Mouse (Mus musculus): ENCODE measurements around the gene Mfsd4b5.
"Not testable (repeated sequence)": the region's sequence is repeated elsewhere in the genome, so short reads cannot be mapped to it uniquely, and the experiment has no call there.

Mfsd4b5 gene

DNA sequence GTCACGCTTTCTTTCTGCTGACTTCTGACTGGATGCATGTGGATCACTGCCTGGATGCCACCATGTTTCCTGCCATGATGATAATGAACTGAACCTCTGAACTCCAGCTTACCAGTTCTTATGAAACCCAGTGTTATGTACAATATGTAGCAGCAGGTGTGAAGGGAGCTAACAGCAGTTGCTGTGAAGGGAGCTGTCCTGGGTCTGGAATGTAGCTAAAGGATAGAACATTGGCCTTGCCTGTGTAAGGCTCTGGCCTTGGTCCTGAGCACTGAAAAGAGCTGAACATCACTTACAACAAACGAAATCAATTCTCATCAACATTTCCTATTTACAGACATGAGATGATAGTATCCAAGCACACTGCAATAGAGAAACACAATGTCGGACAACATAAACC is 18.9 kb downstream of the Mfsd4b5 start:
- DNase-seq (ENCODE audit: low read depth, low spot score) = peak; percentile 67

DNA sequence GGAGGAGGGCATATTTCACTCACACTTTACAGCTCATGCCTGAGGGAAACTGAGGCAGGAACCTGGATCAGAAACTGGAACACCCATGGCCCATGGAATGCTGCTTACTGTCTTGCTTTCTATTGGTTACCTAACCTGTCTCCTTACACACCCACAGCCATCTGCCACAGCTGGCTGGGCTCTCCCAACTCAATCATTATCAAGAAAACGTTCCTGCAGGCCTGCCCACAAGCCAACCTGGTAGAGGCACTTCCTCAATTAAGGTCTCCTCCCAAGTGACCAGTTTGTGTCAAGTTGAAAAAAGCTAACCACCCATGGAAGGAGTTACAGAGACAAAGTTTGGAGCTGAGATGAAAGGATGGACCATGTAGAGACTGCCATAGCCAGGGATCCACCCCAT is 24.5 kb downstream of the Mfsd4b5 start:
- DNase-seq (ENCODE audit: low read depth, low spot score) = no peak

DNA sequence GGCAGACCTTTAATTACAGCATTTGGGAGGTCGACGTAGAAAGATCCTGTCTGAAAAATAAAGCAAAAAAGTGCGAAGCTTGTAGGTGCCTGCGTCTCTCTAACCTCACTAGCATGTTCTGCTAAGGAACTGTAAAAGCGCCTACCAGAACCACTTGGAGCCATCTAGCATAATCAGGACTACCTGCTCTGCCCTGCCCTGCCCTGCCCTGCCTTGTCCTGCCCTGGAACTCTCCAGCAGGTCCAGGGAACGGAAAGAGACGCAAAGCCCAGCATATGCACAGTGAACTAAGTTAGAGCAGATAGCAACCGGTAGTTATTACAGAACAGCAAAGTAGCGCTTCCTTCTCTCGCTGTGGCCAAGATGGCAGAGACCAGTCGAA is 26.0 kb downstream of the Mfsd4b5 start:
- no peak for DNase-seq (ENCODE audit: low read depth, low spot score)

DNA sequence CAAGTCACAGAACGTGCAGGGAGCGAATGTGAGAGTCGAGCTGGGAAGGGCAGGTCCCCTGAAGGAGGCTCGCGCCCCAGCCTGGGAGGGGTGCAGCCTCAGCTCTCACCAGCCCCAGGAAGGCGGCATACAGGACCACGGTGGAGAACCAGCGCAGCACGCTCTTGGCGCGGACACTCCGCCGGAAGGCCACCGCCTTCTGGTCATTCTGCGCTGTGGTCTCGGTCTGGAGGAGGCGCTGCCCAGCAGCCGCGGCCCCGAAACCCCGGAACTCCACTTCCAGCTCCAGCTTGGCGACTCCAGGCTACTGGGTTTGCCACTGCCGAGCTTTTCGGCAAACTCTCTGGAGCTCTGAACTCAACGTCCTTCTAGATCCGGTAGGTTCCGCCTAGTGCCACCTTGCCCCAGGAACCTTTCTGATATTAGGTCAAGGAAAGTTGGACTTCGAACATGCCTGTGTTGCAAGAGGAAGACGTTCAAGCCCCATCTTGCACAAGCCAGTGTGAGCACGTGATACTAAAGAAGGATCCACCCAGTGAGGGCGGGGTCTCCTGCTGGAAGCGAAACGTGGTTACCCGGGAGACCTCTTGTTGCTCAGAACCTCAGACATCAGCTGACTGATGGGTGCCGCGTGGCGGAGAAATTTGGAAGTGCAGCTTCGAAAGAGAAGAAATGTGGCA is 26.5 kb downstream of the Mfsd4b5 start, which contains the start of gene Mfsd4b3:
Gene Mfsd4b3 (minus strand): TSS at position 393 of the 680 bp plus-strand sequence.
- DNase-seq (ENCODE audit: low read depth, low spot score) = peak; percentile 98

DNA sequence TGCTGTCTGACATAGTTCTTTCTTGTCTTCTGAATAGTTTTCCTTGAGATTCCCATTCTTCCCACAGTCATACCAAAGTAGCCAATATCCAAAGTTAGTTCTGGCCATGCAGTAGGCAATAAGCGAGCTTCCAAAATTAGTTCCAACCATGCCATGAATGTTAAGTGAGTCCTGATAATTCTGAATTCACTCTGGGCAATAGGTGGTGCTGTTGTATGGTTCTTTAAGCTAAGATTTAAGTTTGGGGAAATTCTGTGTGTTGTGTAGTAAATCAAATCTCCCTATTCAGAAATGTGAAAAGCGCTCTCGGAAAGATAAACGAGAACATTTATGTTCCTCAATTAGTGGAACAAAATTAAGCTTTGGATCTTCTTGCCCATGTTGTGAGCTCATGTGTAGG is 28.2 kb downstream of the Mfsd4b5 start:
- DNase-seq (ENCODE audit: low read depth, low spot score) = peak; percentile 62

DNA sequence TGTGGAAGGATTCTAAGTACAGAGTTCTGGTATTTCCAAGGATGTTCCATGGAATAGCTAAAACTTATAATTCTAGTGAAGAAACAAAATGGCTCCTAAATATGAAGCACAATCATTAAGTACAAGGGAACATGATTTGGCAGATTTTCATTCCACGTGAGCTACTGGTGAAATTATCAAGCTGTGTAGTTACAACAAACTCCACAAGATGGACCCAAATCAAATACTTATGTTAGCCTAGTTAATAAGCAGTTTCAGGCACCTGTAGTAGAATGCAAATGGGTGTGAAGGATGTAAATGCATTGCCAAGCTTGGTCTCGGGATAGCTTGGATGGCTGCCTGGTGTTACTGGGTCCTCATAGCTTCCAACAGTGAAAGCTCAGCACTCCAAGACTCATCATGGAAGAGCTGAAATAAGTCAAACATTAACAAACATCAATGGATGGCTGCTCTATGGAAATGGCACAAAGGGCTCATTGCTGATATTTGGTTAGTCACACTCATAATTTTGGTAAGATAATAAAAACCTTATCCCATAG is 30.0 kb downstream of the Mfsd4b5 start:
- peak; percentile 14 for DNase-seq (ENCODE audit: low read depth, low spot score)

DNA sequence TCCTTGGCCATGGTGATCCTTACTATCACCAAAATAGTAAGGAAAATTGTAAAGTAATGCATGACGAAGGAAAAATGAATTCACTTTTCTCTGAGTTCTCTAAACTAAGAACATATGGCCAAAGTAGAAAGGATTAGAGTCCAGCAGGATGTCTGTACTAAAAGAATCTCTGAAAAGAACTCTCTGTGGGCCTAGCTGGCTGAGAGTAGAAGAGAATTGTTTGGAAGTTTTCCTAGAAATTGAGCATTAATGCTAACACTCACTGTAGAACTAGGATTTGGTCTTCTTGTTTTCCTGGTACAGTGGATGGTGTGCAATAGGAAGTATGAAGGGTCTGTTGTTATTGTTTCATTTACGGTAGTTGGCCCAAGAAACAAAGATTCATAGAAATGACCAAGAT is 31.3 kb downstream of the Mfsd4b5 start:
- no peak for DNase-seq (ENCODE audit: low read depth, low spot score)

DNA sequence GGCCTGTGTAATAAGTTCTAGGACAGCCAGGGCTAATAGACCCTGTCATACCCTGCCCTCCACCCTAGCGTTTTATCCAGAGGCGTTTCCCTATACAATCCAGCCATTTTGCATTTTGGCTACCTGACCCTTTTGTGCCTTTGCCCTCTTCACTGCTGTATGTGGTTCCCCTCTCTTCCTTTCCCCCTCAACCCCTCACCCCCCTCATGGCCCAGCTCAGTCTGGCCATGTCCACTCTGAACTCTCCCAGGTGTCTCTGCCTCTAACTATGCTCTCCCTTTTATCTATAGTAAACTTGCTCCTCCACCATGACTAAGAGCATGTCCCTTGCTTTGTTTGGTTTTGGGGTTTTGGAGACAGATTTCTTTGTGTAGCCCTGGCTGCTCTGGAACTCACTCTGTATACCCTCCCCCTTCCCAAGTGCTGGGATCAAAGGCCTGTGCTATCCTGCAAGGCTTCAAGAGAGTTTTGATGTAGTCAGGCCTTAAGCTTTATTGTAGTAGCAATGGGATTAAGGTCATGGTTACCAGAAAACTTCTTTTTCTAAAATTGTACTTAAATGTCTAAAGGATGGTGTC is 37.0 kb downstream of the Mfsd4b5 start:
- DNase-seq (ENCODE audit: low read depth, low spot score) = no peak

DNA sequence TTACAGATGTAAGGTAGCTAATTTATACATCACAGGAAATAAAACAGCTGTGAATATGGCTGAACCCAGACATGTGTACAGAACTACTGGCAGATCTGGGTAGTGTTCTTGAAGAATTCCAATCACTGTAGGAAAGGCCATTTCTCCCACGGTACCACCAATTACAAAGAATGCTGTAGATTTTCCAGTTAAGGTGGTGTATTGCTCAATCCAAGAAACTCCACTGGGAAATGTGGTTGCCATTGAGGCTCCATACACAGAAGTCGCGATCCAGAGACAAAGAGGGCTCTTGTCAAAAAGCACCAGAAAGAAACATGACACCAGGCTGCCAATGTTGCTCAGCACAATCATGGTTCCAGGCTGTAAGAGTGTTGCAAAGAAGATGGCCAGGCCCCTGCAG is 39.3 kb downstream of the Mfsd4b5 start:
- peak; percentile 53 for DNase-seq (ENCODE audit: low read depth, low spot score)

DNA sequence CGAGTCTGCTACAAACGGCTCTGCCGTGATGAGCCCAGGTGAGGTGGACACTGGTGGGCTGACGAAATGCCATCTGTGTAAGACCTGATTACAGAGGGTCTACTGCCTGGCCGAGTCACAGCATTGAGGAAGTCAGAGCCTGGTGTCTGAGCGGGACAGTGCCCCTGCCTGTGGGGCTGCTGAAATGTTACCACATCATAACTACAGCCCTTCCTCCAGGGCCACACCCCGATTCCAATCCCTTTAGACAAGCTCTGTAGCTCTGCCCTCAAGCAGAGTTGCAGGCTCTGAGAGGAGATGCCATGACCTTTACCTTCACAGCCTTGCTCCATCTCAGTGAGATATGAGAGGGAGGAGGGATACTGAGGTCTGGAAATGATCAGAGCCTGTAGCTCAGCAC is 49.9 kb downstream of the Mfsd4b5 start:
- DNase-seq (ENCODE audit: low read depth, low spot score) = peak; percentile 47

DNA sequence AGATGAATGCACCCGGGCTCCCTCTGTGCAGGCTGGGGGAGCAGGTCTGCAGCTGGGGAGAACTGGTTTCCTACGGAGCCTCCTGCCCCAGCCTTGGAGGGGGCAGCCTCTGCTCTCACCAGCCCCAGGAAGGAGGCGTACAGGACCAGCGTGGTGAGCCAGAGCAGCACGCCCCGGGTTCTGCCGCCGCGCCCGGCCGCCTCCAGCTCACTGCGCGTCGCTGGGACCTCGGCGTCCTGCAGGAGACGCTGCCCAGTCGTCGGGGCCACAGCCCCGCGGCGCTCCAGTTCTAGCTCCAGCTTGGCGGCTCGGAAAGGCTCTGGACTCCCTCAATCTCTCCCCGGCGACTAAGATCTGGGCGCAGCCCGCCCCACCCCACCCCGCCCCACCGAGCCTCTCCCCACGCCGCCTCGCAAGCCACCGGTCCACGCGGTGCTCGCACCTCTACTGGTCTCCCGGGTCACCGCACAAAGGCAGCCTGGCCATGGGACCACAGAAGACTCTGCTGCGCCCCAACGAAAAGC is 59.8 kb downstream of the Mfsd4b5 start, which contains the start of gene Mfsd4b2:
Gene Mfsd4b2 (minus strand): TSS at position 308 of the 524 bp plus-strand sequence.
- no peak for DNase-seq (ENCODE audit: low read depth, low spot score)

DNA sequence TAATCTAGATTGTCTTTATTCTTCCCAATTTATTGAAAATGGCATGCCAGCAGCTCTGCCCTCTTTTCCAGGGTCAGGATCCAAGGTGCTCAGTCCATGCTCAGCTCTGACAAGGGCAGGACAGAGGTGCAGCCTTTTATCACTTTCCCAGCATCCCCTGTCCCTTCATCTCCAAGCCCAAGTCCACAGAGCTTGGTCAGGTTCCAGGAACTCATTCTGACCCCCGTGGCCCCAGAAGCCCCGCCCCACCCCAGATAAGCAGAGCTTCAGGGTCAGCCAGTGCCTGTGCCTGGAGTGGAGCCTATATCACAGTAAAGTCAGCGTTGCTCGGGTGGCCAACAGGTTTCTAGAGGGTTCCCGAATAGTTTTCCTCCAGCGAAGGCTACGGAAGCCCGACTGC is 61.9 kb downstream of the Mfsd4b5 start:
- DNase-seq (ENCODE audit: low read depth, low spot score) = not testable (repeated sequence)

DNA sequence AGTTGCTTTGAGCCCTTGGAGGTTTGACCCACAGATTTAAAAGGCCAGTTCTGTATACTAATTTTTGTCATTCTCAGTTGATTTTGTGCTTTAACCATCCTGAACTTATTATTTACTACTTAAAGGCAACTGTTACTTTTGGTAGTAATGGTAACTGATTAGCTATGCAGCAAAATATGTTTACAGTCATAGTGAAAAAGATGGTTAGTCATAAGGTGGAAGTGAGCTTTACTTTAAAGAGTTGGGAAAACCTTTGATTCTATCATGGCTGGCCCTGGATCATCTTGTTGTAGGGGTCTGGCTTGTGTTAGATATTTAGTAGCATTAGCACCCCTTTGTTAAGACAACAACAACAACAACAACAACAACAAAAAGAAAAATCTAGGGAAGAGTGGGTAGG is 73.8 kb downstream of the Mfsd4b5 start:
- no peak for DNase-seq (ENCODE audit: low read depth, low spot score)

DNA sequence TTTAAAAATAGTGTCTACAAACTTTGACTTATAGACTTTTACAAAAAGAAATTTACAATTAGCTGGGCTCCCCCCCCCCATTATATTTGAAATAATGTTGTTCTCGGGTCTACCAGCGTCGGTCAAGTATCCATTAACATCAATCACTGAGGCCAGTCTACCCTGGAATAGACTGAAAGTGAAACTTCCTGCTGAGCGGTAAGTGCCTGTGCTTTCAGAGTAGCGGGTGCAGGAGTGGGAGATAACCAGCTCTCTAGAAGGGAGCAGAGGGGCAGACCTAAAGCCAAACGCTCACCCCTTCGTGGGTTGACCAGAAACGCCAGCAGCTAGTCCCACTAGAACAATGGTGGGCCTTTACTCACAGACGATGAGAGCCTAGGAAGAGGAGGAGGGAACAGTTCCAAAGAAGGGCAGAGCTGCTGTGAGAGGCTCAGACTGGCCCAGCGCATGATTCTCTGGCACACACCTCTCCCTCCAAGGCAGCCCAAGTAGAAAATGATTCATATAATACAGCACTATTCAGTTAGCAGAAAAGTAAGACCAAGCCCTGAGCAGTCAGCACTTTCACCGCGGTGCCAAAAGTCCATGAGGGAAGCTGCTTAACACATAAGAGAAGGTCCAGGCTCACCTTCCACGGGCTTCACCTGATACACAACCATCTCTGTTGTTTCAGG is 77.5 kb downstream of the Mfsd4b5 start:
- DNase-seq (ENCODE audit: low read depth, low spot score) = no peak

Data from 3T3-L1 (cell line).